15 mouse cellular contexts compared by ENCODE assay signal in genomic region chr5:131231060-131231459, GRCm38 (mm10).
DNase-seq lines count a peak whose midpoint lies in the region; ATAC-seq lines count a peak whose summit lies in the region.
"Had no signal": no experiment of that assay in that cellular context is flagged by ENCODE, and none has a peak within 500 bp of the region (broad histone marks: within the 10 kb centered on the region; RNA-seq: fewer than 3 reads in every experiment).

No protein-coding gene starts in this region.

- no peaks in the 10 kb centered on the region for H3K36me3 ChIP-seq in hindbrain, embryonic 12.5 days

- ATAC-seq in hindbrain, embryonic 12.5 days (ENCODE audit: low FRiP score), result no peak
- ATAC-seq: activated CD4-positive, CD25-positive, alpha-beta regulatory T cell, adult 4 months; lung, postnatal 0 days had no signal

- no peaks in the 10 kb centered on the region for H3K4me1 ChIP-seq in hindbrain, embryonic 12.5 days

- whole genome bisulfite sequencing in hindbrain, embryonic 12.5 days, result 76% methylated on average over 11 of the region's 11 CpGs

- no peaks in the 10 kb centered on the region for H3K27me3 ChIP-seq in hindbrain, embryonic 12.5 days

- no peak overlapping the region for H3K4me2 ChIP-seq in hindbrain, embryonic 12.5 days (replicated peaks)
- H3K4me2 ChIP-seq: midbrain, embryonic 11.5 days had no signal

- intact Hi-C loops in heart, postnatal 10 days (cut with DNase I), result loop anchor here (5.0 kb wide), 1 partner anchor 76 kb away; the partner anchor contains the start of gene Galnt17

- no peak overlapping the region for H3K27ac ChIP-seq in hindbrain, embryonic 12.5 days
- H3K27ac ChIP-seq: kidney, postnatal 0 days had no signal

- no peak overlapping the region for H3K4me3 ChIP-seq in hindbrain, embryonic 12.5 days

- DNase-seq in gastrocnemius, adult 18-20 months (ENCODE audit: low spot score), result peak; percentile 59
- DNase-seq in gastrocnemius, postnatal 4 days (ENCODE audit: low spot score in 2 of 2), result no peak
- peak; percentile 65 to 71 for DNase-seq in cerebellum, adult 18-20 months
- DNase-seq in heart, adult 18-20 months, result peak; percentile 66 to 74
- DNase-seq in heart, postnatal 10 days, result peak; percentile 44 to 56
- DNase-seq in urinary bladder, postnatal 10 days (ENCODE audit: low spot score), result no peak
- no peak for DNase-seq in right cerebral cortex, postnatal 4 days
- DNase-seq: layer of hippocampus, postnatal 36 days; liver; thymus, adult 2 months had no signal

- no peak overlapping the region for H3K9ac ChIP-seq in hindbrain, embryonic 12.5 days

- no peaks in the 10 kb centered on the region for H3K9me3 ChIP-seq in hindbrain, embryonic 12.5 days (replicated peaks)

Comparison
In these comparisons a context has a peak if more than half of its experiments do, and no peak if none do; other contexts are left out.
1. DNase-seq: peak in gastrocnemius, adult 18-20 months (single experiment), cerebellum, adult 18-20 months (2 of 2), heart, adult 18-20 months (2 of 2) and heart, postnatal 10 days (2 of 2); none in gastrocnemius, postnatal 4 days (0 of 2), urinary bladder, postnatal 10 days (single experiment) and right cerebral cortex, postnatal 4 days (single experiment).